Mouse (Mus musculus) spleen, adult 12 weeks (tissue): ENCODE measurements around the gene Soga1.

ENCODE experiments used
- DNase-seq: peaks from one replicate; pipeline ENCODE4 v3.0.0; 2022; ENCODE audit warnings: low spot score

Soga1 gene

DNA sequence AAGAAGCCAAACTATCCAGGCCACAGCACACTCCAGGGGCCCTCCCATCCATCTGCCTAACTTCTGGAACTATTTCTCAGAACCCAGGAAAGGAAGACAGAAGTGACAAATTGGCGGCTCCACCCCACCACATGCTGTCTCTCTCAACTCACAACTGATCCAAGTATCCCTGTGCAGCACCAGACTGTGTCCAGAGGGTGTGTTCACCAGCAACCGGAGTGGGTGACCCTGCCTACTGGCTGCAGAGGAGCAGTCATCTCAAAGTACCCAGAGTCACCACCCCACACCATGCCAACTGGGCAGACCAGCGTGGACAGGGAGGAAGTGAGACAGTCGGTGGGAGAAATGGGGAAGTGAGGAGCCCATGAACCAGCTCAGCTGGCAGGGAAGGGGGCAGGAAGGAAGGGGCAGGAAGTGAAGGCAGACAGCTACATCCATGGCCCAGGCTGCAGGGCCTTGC, 15.8 kb downstream of the Soga1 start:
- peak; percentile 30 for DNase-seq

- no peak for DNase-seq
Measured at GRCm38 (mm10) chr2:157060557-157061305, 18.3 kb downstream of the Soga1 start.

GRCm38 (mm10) chr2:157060037-157060436, 19.0 kb downstream of the Soga1 start:
- DNase-seq = no peak

GRCm38 (mm10) chr2:157059166-157059565, 19.9 kb downstream of the Soga1 start:
- no peak for DNase-seq

- no peak for DNase-seq
Measured at GRCm38 (mm10) chr2:157058342-157058998, 20.6 kb downstream of the Soga1 start.

DNA sequence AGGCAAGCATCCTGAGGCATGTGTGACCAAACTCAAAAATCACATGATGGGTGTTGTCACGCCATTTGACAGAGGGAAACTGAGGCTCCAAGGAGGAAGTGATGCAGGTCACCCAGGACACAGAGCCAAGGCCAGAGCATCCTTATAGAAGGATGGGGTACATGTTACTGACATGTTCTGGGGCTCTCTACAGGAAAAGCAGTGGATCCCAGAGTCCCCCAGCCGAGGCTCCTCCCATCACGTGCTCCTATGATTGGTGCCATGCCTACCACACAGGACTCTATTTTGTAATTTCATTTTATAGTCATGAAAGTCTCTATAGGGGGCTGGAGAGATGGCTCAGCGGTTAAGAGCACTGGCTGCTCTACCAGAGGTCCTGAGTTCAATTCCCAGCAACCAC, 21.3 kb downstream of the Soga1 start:
- no peak for DNase-seq

DNA sequence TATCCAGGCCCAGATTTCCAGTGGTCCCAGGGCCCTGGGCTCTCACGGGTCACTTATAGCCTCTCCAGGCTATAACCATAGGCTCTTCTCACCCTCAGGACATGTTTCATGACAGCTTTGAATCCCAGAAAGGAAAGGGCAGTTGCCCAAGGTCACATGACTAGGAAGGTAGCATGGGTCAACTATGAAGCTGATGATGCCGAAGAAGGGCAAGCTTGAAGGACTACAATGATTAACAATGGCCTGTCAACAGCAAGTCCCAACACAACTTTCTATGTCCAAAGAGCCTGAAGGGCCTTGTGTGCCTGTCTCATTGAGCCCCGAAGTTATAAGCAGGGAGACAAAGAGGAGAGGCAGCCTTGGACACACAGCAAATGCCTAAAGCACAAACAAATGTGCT, 21.9 kb downstream of the Soga1 start:
- no peak for DNase-seq

GRCm38 (mm10) chr2:157055721-157056120, 23.3 kb downstream of the Soga1 start:
- DNase-seq = no peak

GRCm38 (mm10) chr2:157054816-157055215, 24.2 kb downstream of the Soga1 start:
- no peak for DNase-seq

GRCm38 (mm10) chr2:157054297-157054696, 24.8 kb downstream of the Soga1 start:
- no peak for DNase-seq

DNA sequence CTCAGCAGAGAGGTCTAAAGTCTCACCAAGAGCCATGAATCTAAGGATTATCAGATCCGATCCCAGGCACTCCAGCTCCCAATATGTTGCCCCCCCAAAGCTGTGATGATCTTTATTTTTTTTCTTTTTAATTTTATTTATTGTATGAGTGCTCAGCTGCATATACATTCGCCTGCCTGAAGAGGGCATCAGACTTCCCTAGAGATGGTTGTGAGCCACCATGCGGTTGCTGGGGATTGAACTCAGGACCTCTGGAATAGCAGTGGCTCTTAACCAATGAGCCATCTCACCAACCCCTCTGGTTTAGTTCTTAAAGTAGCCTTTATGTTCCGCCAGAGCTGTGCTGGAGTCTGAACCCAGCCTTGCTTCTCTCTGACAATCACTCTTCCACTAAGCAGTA, 25.3 kb downstream of the Soga1 start:
- no peak for DNase-seq

GRCm38 (mm10) chr2:157053124-157053523, 25.9 kb downstream of the Soga1 start:
- DNase-seq = no peak

- no peak for DNase-seq
Measured at GRCm38 (mm10) chr2:157052448-157052847, 26.6 kb downstream of the Soga1 start.

DNA sequence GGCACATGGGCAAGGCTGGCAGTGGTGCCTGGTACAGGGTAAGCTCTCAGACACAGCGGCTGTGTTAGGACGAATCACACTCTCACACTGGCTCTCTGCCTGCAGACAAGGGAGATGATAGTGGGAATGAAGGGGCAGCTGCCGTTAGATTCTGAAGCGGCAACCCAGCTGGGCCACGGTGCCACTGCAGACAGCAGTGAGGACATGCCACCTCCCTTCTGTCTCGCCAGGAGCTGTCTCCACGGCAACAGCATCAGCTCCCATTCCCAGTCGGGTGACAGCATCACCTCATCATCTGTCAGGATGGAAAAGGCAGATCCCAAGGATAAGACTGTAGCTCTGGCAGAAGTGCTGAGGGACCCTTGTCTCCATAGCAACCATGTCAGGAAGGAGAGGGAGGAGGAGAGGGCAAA, 29.2 kb downstream of the Soga1 start:
- DNase-seq = no peak

GRCm38 (mm10) chr2:157048395-157049181, 30.5 kb downstream of the Soga1 start:
- DNase-seq = no peak

GRCm38 (mm10) chr2:157046956-157047355, 32.1 kb downstream of the Soga1 start:
- DNase-seq = no peak

DNA sequence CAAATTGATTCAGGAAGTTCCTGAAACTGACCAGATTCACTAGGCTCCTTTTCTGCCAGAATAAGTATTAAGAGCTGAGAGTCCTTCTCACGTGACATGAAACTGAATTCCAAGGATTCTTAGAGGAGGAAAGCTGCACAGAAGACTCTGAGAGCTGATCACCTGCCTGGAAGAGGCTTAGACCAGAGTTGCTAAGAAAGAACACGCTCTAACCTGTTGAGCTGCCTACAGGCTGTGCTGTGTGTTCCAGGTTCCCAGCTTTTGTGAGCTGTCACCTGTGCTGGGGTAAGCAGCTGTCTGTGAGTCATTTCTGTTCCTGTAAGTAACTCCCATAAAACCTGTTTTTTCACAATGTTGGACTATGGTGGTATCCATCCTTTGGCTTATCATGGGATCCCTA, 33.1 kb downstream of the Soga1 start:
- no peak for DNase-seq

DNA sequence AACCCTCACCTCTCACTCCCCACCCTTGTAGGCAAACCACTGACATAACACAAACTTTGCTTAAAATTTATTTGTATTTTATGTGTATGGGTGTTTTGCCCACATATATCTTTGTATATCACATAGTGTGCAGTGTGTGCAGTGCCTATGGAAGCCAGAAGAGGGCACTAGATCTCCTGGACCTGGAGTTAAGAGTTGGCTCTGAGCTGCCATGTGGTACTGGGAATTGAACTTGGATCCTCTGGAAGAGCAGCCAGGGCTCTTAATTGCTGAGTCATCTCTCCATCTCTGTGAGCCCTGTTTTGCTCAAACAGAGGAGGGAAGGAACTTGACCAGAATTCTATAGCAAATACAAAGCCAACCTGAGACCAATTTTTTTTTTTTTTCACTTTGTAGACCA, 35.1 kb downstream of the Soga1 start:
- DNase-seq = no peak

- DNase-seq = no peak
Measured at GRCm38 (mm10) chr2:157043556-157043955, 35.5 kb downstream of the Soga1 start.

- DNase-seq = no peak
Measured at GRCm38 (mm10) chr2:157041421-157041820, 37.6 kb downstream of the Soga1 start.

DNA sequence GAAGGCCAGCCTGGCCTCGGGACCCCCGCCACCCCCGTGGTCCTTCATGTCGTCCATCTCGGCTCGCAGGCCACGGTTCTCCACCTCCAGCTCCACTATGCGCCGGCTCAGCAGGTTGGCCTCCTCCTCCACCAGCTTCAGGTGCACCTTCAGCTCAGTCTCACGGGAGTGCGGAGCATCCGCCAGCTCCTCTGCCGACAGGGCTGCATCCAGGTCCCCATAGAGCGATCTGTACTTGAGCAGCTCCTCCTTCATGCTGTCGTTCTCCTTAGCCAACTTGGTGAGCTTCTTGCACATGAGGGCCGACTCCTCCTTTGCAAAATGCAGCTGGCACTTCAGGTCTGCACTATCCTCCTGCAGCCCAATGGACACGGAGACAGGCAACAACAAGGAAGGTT, 38.4 kb downstream of the Soga1 start:
- no peak for DNase-seq

DNA sequence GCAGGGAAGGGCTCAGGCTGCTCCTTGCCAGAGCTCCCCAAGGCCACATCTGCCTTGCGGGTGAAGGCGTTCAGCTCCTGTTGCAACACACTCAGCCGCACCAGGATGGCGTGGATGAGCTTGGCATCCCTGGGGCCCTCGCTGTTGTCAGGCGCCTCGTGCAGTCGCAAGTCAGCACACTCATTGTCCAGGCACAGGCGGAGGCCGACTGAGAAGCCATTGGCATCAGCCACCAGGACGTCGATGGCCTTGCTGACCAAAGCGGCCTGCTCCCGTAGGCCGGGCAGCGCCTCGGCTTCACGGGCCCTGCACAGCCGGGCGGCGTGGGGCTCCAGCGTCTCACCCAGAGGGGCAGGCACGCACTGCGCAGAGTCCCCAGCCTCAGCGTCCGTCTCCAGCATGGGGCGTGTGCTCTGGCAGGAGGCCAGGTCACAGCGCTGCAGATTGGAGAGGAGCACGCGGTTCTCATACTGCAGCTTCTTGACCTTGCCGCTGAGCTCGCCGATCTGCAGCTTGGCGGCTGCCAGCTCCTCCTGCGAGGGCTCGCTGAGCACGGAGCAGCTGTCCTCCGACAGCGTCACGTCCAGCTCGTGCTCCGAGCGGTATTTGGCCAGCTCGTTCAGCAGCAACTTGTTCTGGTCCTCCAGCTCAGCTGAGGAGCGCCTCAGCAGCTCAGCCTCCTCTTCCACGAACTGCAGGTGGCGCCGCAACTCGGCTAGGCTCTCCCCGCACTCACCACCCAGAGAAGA, 39.0 kb downstream of the Soga1 start:
- DNase-seq = no peak
